Mouse (Mus musculus): ENCODE data around the gene Fbxw8.

The Fbxw8 gene

GRCm38 (mm10) chr5:118155565-118155947, 292 bp upstream of the Fbxw8 start:
- DNase-seq (ENCODE audit: low read depth, low spot score): no peak

GRCm38 (mm10) chr5:118149711-118150110, 5.6 kb downstream of the Fbxw8 start:
- DNase-seq (ENCODE audit: low read depth, low spot score): no peak

- no peak for DNase-seq (ENCODE audit: low read depth, low spot score)
These were observed 8.0 kb downstream of the Fbxw8 start for GRCm38 (mm10) chr5:118147264-118147663.

GRCm38 (mm10) chr5:118145999-118146679, 9.1 kb downstream of the Fbxw8 start:
- DNase-seq (ENCODE audit: low read depth, low spot score): no peak

GRCm38 (mm10) chr5:118145458-118145857, 9.8 kb downstream of the Fbxw8 start:
- no peak for DNase-seq (ENCODE audit: low read depth, low spot score)

- no peak for DNase-seq (ENCODE audit: low read depth, low spot score)
These were observed 10.5 kb downstream of the Fbxw8 start for GRCm38 (mm10) chr5:118144770-118145169.

- DNase-seq (ENCODE audit: low read depth, low spot score): no peak
These were observed 10.9 kb downstream of the Fbxw8 start for GRCm38 (mm10) chr5:118144327-118144726.

GRCm38 (mm10) chr5:118143211-118144026, 11.8 kb downstream of the Fbxw8 start:
- DNase-seq (ENCODE audit: low read depth, low spot score): no peak

GRCm38 (mm10) chr5:118142471-118142870, 12.8 kb downstream of the Fbxw8 start:
- DNase-seq (ENCODE audit: low read depth, low spot score): no peak

- no peak for DNase-seq (ENCODE audit: low read depth, low spot score)
These were observed 15.6 kb downstream of the Fbxw8 start for GRCm38 (mm10) chr5:118139630-118140029.

- DNase-seq (ENCODE audit: low read depth, low spot score): no peak
These were observed 18.9 kb downstream of the Fbxw8 start for GRCm38 (mm10) chr5:118136391-118136790.

GRCm38 (mm10) chr5:118128651-118129050, 26.6 kb downstream of the Fbxw8 start:
- DNase-seq (ENCODE audit: low read depth, low spot score): no peak

GRCm38 (mm10) chr5:118128208-118128607, 27.1 kb downstream of the Fbxw8 start:
- no peak for DNase-seq (ENCODE audit: low read depth, low spot score)

GRCm38 (mm10) chr5:118126671-118127070, 28.6 kb downstream of the Fbxw8 start:
- DNase-seq (ENCODE audit: low read depth, low spot score): no peak

GRCm38 (mm10) chr5:118123096-118123495, 32.2 kb downstream of the Fbxw8 start:
- no peak for DNase-seq (ENCODE audit: low read depth, low spot score)

GRCm38 (mm10) chr5:118121928-118122327, 33.3 kb downstream of the Fbxw8 start:
- DNase-seq (ENCODE audit: low read depth, low spot score): no peak

GRCm38 (mm10) chr5:118120670-118121069, 34.6 kb downstream of the Fbxw8 start:
- DNase-seq (ENCODE audit: low read depth, low spot score): no peak

GRCm38 (mm10) chr5:118118922-118119321, 36.3 kb downstream of the Fbxw8 start:
- DNase-seq (ENCODE audit: low read depth, low spot score): no peak

GRCm38 (mm10) chr5:118118351-118118750, 36.9 kb downstream of the Fbxw8 start:
- no peak for DNase-seq (ENCODE audit: low read depth, low spot score)

- DNase-seq (ENCODE audit: low read depth, low spot score): peak; percentile 86
These were observed 41.6 kb downstream of the Fbxw8 start for GRCm38 (mm10) chr5:118113617-118114016.

- DNase-seq (ENCODE audit: low read depth, low spot score): no peak
These were observed 42.2 kb downstream of the Fbxw8 start for GRCm38 (mm10) chr5:118113043-118113442.

- DNase-seq (ENCODE audit: low read depth, low spot score): no peak
These were observed 46.3 kb downstream of the Fbxw8 start for GRCm38 (mm10) chr5:118108794-118109440.

All from telencephalon, adult 2 months (tissue).